In genomic region chr3:120441127-120441526, GRCm38 (mm10) we compare ENCODE assay signal across 22 mouse cellular contexts.
DNase-seq lines count a peak whose midpoint lies in the region; TF ChIP-seq lines count a peak whose summit lies in the region.
"Had no signal": no experiment of that assay in that cellular context is flagged by ENCODE, and none has a peak within 500 bp of the region (broad histone marks: within the 10 kb centered on the region; RNA-seq: fewer than 3 reads in every experiment).

No protein-coding gene starts in this region.

- H3K4me3 ChIP-seq in left cerebral cortex, adult 2 months, result no peak overlapping the region
- H3K4me3 ChIP-seq: embryonic facial prominence, embryonic 10.5 days; embryonic facial prominence, embryonic 13.5 days; erythroblast, embryonic 14.5 days; forebrain, embryonic 12.5 days; gastrocnemius, adult 2 months; hindbrain, embryonic 12.5 days; hindbrain, embryonic 15.5 days had no signal

- H3K27ac ChIP-seq in left cerebral cortex, adult 2 months, result no peak overlapping the region
- H3K27ac ChIP-seq: embryonic facial prominence, embryonic 10.5 days; embryonic facial prominence, embryonic 13.5 days; forebrain, embryonic 12.5 days; gastrocnemius, adult 2 months; hindbrain, embryonic 12.5 days; hindbrain, embryonic 15.5 days had no signal

- peak; percentile 4 for DNase-seq in left cerebral cortex, adult 11 months (ENCODE audit: low spot score)
- DNase-seq in left cerebral cortex, adult 2 months (ENCODE audit: extremely low spot score in 1 of 2, low spot score in 2 of 2), result no peak
- peak; percentile 4 for DNase-seq in right cerebral cortex, adult 18-20 months
- DNase-seq in right cerebral cortex, postnatal 14 days, result no peak
- peak; percentile 19 to 83 for DNase-seq in left cerebral cortex, postnatal 25 days (ENCODE audit: low spot score in 2 of 2)
- no peak for DNase-seq in urinary bladder, adult 2 months (ENCODE audit: low spot score)
- DNase-seq: adrenal gland, adult 2 months; adrenal gland, postnatal 14 days; cerebellum, adult 11-12 months; cerebellum, adult 8-10 months; cerebellum, postnatal 10 days; cerebellum, postnatal 36 days; embryo, embryonic 11 days; gastrocnemius, adult 2 months; gastrocnemius, postnatal 14 days; heart, adult 11 months had no signal

- TF ChIP-seq CTCF in left cerebral cortex, adult 2 months (IDR thresholded peaks at IDR 0.05), result no peak

- intact Hi-C loops in left cerebral cortex, adult 2 months (cut with DNase I), result loop anchor here (5.0 to 10.0 kb wide), 3 partner anchors 226 to 661 kb away; no protein-coding TSS in a partner anchor
- intact Hi-C loops in left cerebral cortex, postnatal 25 days (cut with DNase I), result loop anchor here (2.0 to 5.0 kb wide), 2 partner anchors 224 to 446 kb away; no protein-coding TSS in a partner anchor

Comparison
In these comparisons a context has a peak if more than half of its experiments do, and no peak if none do; other contexts are left out.
1. DNase-seq: peak in left cerebral cortex, adult 11 months (single experiment), right cerebral cortex, adult 18-20 months (single experiment) and left cerebral cortex, postnatal 25 days (2 of 2); none in left cerebral cortex, adult 2 months (0 of 2), right cerebral cortex, postnatal 14 days (single experiment) and urinary bladder, adult 2 months (single experiment).